Mouse (Mus musculus) heart, embryonic 15.5 days (tissue): ENCODE results near the gene Fam20a. TPM values are rescaled to one million over a fixed set of nuclear protein-coding genes. Genes with fewer than 3 reads are reported as not detected.

Source experiments
- ATAC-seq: fragments of 200-750 bp; cut with Nextera tagmentation; replicated peaks from 2 replicates; pipeline ENCODE4 v1.8.0; 2017; ENCODE audit warnings: low read depth, moderate TSS enrichment; ENCODE audit not compliant: insufficient number of reproducible peaks, insufficient read depth, low FRiP score
- H3K27ac ChIP-seq: fragments of 300-500 bp; sonication (generic); 2 replicates; pipeline ENCODE4 v1.5.1; 2015; ENCODE audit warnings: mild to moderate bottlenecking, inconsistent platforms
- H3K27me3 ChIP-seq: fragments of 300-500 bp; sonication (generic); 2 replicates; pipeline ENCODE4 v1.6.1; 2015; ENCODE audit warnings: inconsistent platforms
- H3K36me3 ChIP-seq: fragments of 300-500 bp; sonication (generic); 2 replicates; pipeline ENCODE4 v1.6.1; 2015; ENCODE audit warnings: mild to moderate bottlenecking, inconsistent platforms
- H3K4me1 ChIP-seq: fragments of 300-500 bp; sonication (generic); replicated peaks from 2 replicates; pipeline ENCODE4 v1.6.1; 2015; ENCODE audit warnings: inconsistent platforms
- H3K4me2 ChIP-seq: fragments of 300-500 bp; sonication (generic); 2 replicates; pipeline ENCODE4 v1.6.1; 2015; ENCODE audit warnings: inconsistent platforms, mild to moderate bottlenecking, moderate library complexity
- H3K4me3 ChIP-seq: fragments of 300-500 bp; sonication (generic); 2 replicates; pipeline ENCODE4 v1.5.1; 2015; ENCODE audit warnings: mild to moderate bottlenecking, inconsistent platforms
- H3K9ac ChIP-seq: fragments of 300-500 bp; sonication (generic); 2 replicates; pipeline ENCODE4 v1.6.1; 2015; ENCODE audit warnings: mild to moderate bottlenecking, inconsistent platforms
- H3K9me3 ChIP-seq: fragments of 300-500 bp; sonication (generic); replicated peaks from 2 replicates; pipeline ENCODE4 v1.6.1; 2016; ENCODE audit warnings: inconsistent platforms
- WGBS: fragments of 180-500 bp; shearing (Covaris S2); methylation state at CpG from one replicate; pipeline ENCODE4 v1.1.7; 2015; ENCODE audit warnings: mixed read lengths; 5-methylcytosine and 5-hydroxymethylcytosine counted together
- polyA plus RNA-seq: library from polyadenylated mRNA; unstranded; fragments of >200 nt; fragmentation: Nextera tagmentation; extraction: Ambion mirVana; gene quantifications from 2 replicates; pipeline ENCODE4 v1.2.1, GENCODE M21; 2015

Gene Fam20a
- polyA plus RNA-seq, 1 experiment from 2014 or later: 3.7 TPM

- H3K9ac ChIP-seq: no peak overlapping the region
- no peaks in the 10 kb centered on the region for H3K9me3 ChIP-seq
- peaks cover 11% of the 10 kb centered on the region for H3K4me1 ChIP-seq
- no peak overlapping the region for H3K27ac ChIP-seq
- no peak overlapping the region for H3K4me3 ChIP-seq
- WGBS: 39% methylated on average over 6 of the region's 6 CpGs
- H3K4me2 ChIP-seq: no peak overlapping the region
- H3K27me3 ChIP-seq: no peaks in the 10 kb centered on the region
- no peak for ATAC-seq
- H3K36me3 ChIP-seq: no peaks in the 10 kb centered on the region
Observed at GRCm38 (mm10) chr11:109700761-109701160, 21.3 kb downstream of the Fam20a start.

GRCm38 (mm10) chr11:109699784-109700183 lies 22.3 kb downstream of the Fam20a start:
- no peaks in the 10 kb centered on the region for H3K27me3 ChIP-seq
- H3K4me2 ChIP-seq: no peak overlapping the region
- no peaks in the 10 kb centered on the region for H3K36me3 ChIP-seq
- no peak for ATAC-seq
- WGBS: 61% methylated on average over 2 of the region's 2 CpGs
- no peak overlapping the region for H3K4me3 ChIP-seq
- H3K9me3 ChIP-seq: no peaks in the 10 kb centered on the region
- no peak overlapping the region for H3K27ac ChIP-seq
- no peak overlapping the region for H3K9ac ChIP-seq
- H3K4me1 ChIP-seq: 0 out of 2 replicates have a peak, but pooled peaks cover 3% of the 10 kb centered on the region

- Histone ChIP-seq H3K4me3 (no peak overlapping the region), H3K27ac (no peak overlapping the region), H3K4me2 (no peak overlapping the region), H3K36me3 (no peaks in the 10 kb centered on the region), H3K9ac (no peak overlapping the region), H3K4me1 (no peaks in the 10 kb centered on the region), H3K27me3 (no peaks in the 10 kb centered on the region), H3K9me3 (no peaks in the 10 kb centered on the region)
- no peak for ATAC-seq
- 83% methylated on average over 10 of the region's 10 CpGs for WGBS
Observed at GRCm38 (mm10) chr11:109698740-109699139, 23.3 kb downstream of the Fam20a start.

- Histone ChIP-seq H3K4me3 (no peak overlapping the region), H3K4me2 (no peak overlapping the region), H3K4me1 (no peaks in the 10 kb centered on the region; the same call in 1 of the 2 replicates), H3K27me3 (no peaks in the 10 kb centered on the region), H3K36me3 (no peaks in the 10 kb centered on the region), H3K9ac (no peak overlapping the region), H3K27ac (no peak overlapping the region), H3K9me3 (no peaks in the 10 kb centered on the region)
- no peak; the same call in 1 of the 2 replicates for ATAC-seq
- WGBS: 82% methylated on average over 5 of the region's 5 CpGs
Observed at GRCm38 (mm10) chr11:109697089-109697643, 24.9 kb downstream of the Fam20a start.

GRCm38 (mm10) chr11:109696519-109696918 lies 25.6 kb downstream of the Fam20a start:
- Histone ChIP-seq H3K36me3 (no peaks in the 10 kb centered on the region), H3K4me2 (no peak overlapping the region), H3K9me3 (no peaks in the 10 kb centered on the region), H3K9ac (no peak overlapping the region), H3K27ac (no peak overlapping the region), H3K27me3 (no peaks in the 10 kb centered on the region), H3K4me3 (no peak overlapping the region), H3K4me1 (no peaks in the 10 kb centered on the region; the same call in 1 of the 2 replicates)
- 83% methylated on average over 4 of the region's 4 CpGs for WGBS
- ATAC-seq: no peak

- ATAC-seq: 0 out of 2 replicates have a peak, but pooled peaks have one; percentile 43
- Histone ChIP-seq H3K9ac (no peak overlapping the region), H3K9me3 (no peaks in the 10 kb centered on the region), H3K27me3 (no peaks in the 10 kb centered on the region), H3K4me2 (no peak overlapping the region), H3K27ac (peak overlapping the region; percentile 12; the same call in 1 of the 2 replicates), H3K4me3 (no peak overlapping the region), H3K4me1 (no peaks in the 10 kb centered on the region; the same call in 1 of the 2 replicates), H3K36me3 (no peaks in the 10 kb centered on the region)
- 36% methylated on average over 3 of the region's 3 CpGs for WGBS
Observed at GRCm38 (mm10) chr11:109692737-109693136, 29.3 kb downstream of the Fam20a start.

GRCm38 (mm10) chr11:109689539-109689938 lies 32.5 kb downstream of the Fam20a start:
- ATAC-seq: no peak
- Histone ChIP-seq H3K4me3 (no peak overlapping the region), H3K4me2 (no peak overlapping the region), H3K36me3 (no peaks in the 10 kb centered on the region), H3K9ac (no peak overlapping the region), H3K27ac (no peak overlapping the region), H3K4me1 (no peaks in the 10 kb centered on the region; the same call in 1 of the 2 replicates), H3K9me3 (no peaks in the 10 kb centered on the region), H3K27me3 (no peaks in the 10 kb centered on the region)
- 73% methylated on average over 4 of the region's 4 CpGs for WGBS

- Histone ChIP-seq H3K9ac (no peak overlapping the region), H3K9me3 (no peaks in the 10 kb centered on the region), H3K4me1 (peaks cover 16% of the 10 kb centered on the region), H3K36me3 (no peaks in the 10 kb centered on the region), H3K4me3 (no peak overlapping the region), H3K27ac (peak overlapping the region; percentile 73; the same call in 1 of the 2 replicates), H3K4me2 (no peak overlapping the region), H3K27me3 (no peaks in the 10 kb centered on the region)
- ATAC-seq: no peak
- WGBS: 90% methylated on average over 6 of the region's 6 CpGs
Observed at GRCm38 (mm10) chr11:109682221-109682620, 39.9 kb downstream of the Fam20a start.

- peak; percentile 62; the same call in 1 of the 2 replicates for ATAC-seq
- Histone ChIP-seq H3K4me2 (no peak overlapping the region), H3K9ac (no peak overlapping the region), H3K27me3 (no peaks in the 10 kb centered on the region), H3K4me3 (no peak overlapping the region), H3K9me3 (no peaks in the 10 kb centered on the region), H3K4me1 (peaks cover 16% of the 10 kb centered on the region), H3K36me3 (no peaks in the 10 kb centered on the region), H3K27ac (peak overlapping the region; percentile 73)
- WGBS: 46% methylated on average over 3 of the region's 3 CpGs
Observed at GRCm38 (mm10) chr11:109681556-109681955, 40.5 kb downstream of the Fam20a start.

- Histone ChIP-seq H3K36me3 (no peaks in the 10 kb centered on the region), H3K9ac (no peak overlapping the region), H3K27me3 (no peaks in the 10 kb centered on the region), H3K9me3 (no peaks in the 10 kb centered on the region), H3K4me2 (no peak overlapping the region), H3K27ac (peak overlapping the region; percentile 73; the same call in 1 of the 2 replicates), H3K4me3 (no peak overlapping the region), H3K4me1 (peaks cover 21% of the 10 kb centered on the region)
- WGBS: 26% methylated on average over 9 of the region's 9 CpGs
- peak; percentile 43; the same call in 1 of the 2 replicates for ATAC-seq
Observed at GRCm38 (mm10) chr11:109680934-109681333, 41.1 kb downstream of the Fam20a start.

- Histone ChIP-seq H3K27ac (no peak overlapping the region), H3K9ac (no peak overlapping the region), H3K36me3 (no peaks in the 10 kb centered on the region), H3K9me3 (no peaks in the 10 kb centered on the region), H3K27me3 (no peaks in the 10 kb centered on the region), H3K4me2 (no peak overlapping the region), H3K4me3 (no peak overlapping the region), H3K4me1 (peaks cover 23% of the 10 kb centered on the region)
- 76% methylated on average over 12 of the region's 12 CpGs for WGBS
- ATAC-seq: no peak
Observed at GRCm38 (mm10) chr11:109678291-109678690, 43.8 kb downstream of the Fam20a start.
